Mouse (Mus musculus) embryonic facial prominence, embryonic 11.5 days (tissue): ENCODE measurements around the gene Hivep3. TPM values are rescaled to one million over a fixed set of nuclear protein-coding genes. Genes with fewer than 3 reads are reported as not detected.

ENCODE experiments used
- ATAC-seq: fragments of 200-750 bp; cut with Nextera tagmentation; replicated peaks from 2 replicates; pipeline ENCODE4 v1.8.0; 2017; ENCODE audit warnings: low read depth; ENCODE audit not compliant: insufficient number of reproducible peaks, low FRiP score, low TSS enrichment
- DNase-seq: peaks from one replicate; pipeline ENCODE4 v3.0.0-alpha.2; 2015; ENCODE audit warnings: low spot score
- H3K27ac ChIP-seq: fragments of 300-500 bp; sonication (generic); replicated peaks from 2 replicates; pipeline ENCODE4 v1.5.1; 2014; ENCODE audit warnings: mild to moderate bottlenecking, low read depth, low read length, control low read depth
- H3K27me3 ChIP-seq: fragments of 300-500 bp; sonication (generic); 2 replicates; pipeline ENCODE4 v1.6.1; 2014; ENCODE audit warnings: mild to moderate bottlenecking, low read length, moderate library complexity, mixed read lengths; ENCODE audit not compliant: control insufficient read depth, insufficient read depth
- H3K36me3 ChIP-seq: fragments of 300-500 bp; sonication (generic); replicated peaks from 2 replicates; pipeline ENCODE4 v1.6.1; 2014; ENCODE audit warnings: low read depth, mild to moderate bottlenecking, low read length, moderate library complexity, mixed read lengths; ENCODE audit not compliant: control insufficient read depth, insufficient read depth
- H3K4me1 ChIP-seq: fragments of 300-500 bp; sonication (generic); 2 replicates; pipeline ENCODE4 v1.6.1; 2014; ENCODE audit warnings: low read length, mixed read lengths; ENCODE audit not compliant: control insufficient read depth, insufficient read depth
- H3K4me2 ChIP-seq: fragments of 300-500 bp; sonication (generic); 2 replicates; pipeline ENCODE4 v1.6.1; 2014; ENCODE audit warnings: low read depth, mild to moderate bottlenecking, control low read depth, low read length, moderate library complexity
- H3K4me3 ChIP-seq: fragments of 300-500 bp; sonication (generic); 2 replicates; pipeline ENCODE4 v1.5.1; 2014; ENCODE audit warnings: low read depth, low read length, control low read depth
- H3K9ac ChIP-seq: fragments of 300-500 bp; sonication (generic); replicated peaks from 2 replicates; pipeline ENCODE4 v1.6.1; 2014; ENCODE audit warnings: mild to moderate bottlenecking, control low read depth, low read length
- H3K9me3 ChIP-seq: fragments of 300-500 bp; sonication (generic); replicated peaks from 2 replicates; pipeline ENCODE4 v1.6.1; 2016; ENCODE audit warnings: mild to moderate bottlenecking, low read length, inconsistent platforms, mixed read lengths; ENCODE audit not compliant: control insufficient read depth
- WGBS: fragments of 180-500 bp; shearing (Covaris S2); extraction: QIAGEN DNeasy Blood & Tissue Kit; methylation state at CpG from one replicate; pipeline ENCODE4 v1.1.7; 2014; 5-methylcytosine and 5-hydroxymethylcytosine counted together
- polyA plus RNA-seq: library from polyadenylated mRNA; unstranded; fragments of >200 nt; fragmentation: Nextera tagmentation; extraction: Ambion mirVana; gene quantifications from 2 replicates; pipeline ENCODE4 v1.2.1, GENCODE M21; 2014

The Hivep3 gene
- polyA plus RNA-seq, 1 experiment from 2014 or later = 1.6 TPM

DNA sequence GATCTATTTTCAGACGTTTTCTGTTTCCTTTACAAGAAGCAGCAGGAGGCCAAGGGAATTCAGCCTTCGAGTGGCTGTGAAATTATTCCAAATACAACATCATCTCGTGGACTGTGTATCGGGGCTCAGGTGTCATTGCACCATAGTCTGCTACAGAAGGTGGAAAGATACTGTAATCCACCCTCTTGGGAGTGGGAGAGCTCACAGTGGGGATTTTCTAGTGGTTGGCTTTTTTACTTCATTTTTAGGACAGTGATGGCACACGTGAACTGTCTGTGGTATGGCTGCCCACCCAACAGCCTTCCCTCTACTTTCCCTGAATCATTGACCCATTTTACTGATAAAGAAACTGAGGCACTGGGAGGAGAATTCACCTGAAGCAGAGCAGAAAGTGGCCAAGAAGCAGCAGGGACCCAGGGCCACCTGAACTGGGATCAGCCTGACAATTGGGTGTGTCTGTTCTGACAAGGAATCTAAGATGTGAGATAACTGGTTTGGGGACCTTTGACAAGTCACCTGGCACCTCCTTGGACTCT, 233.6 kb downstream of the Hivep3 start:
- Histone ChIP-seq H3K4me1 (peaks cover 5% of the 10 kb centered on the region), H3K27ac (no peak overlapping the region), H3K36me3 (no peaks in the 10 kb centered on the region), H3K9me3 (no peaks in the 10 kb centered on the region), H3K27me3 (peaks cover 4% of the 10 kb centered on the region; the same call in 1 of the 2 replicates), H3K4me2 (no peak overlapping the region), H3K4me3 (no peak overlapping the region), H3K9ac (no peak overlapping the region)
- WGBS = 43% methylated on average over 5 of the region's 5 CpGs
- DNase-seq = no peak
- ATAC-seq = no peak

DNA sequence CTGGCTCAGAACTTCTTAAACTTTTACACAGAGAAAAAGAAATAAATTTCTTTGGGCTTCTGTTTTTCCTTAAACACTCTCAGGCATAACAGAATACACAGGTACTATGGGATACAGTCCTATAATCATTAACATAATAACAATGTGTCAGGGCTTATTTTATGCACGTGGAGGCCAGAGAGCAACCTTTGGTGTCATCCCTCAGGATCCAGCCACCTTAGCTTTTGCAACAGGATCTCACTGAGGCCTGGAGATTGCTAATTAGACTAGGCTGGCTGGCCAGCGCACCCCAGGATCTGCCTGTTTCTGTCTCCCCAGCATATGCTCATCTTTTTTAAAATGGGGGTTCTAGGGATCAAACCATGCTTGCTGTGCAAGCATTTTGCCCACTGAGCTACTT, 234.1 kb downstream of the Hivep3 start:
- Histone ChIP-seq H3K9ac (no peak overlapping the region), H3K36me3 (no peaks in the 10 kb centered on the region), H3K4me1 (peaks cover 5% of the 10 kb centered on the region), H3K27me3 (peaks cover 4% of the 10 kb centered on the region; the same call in 1 of the 2 replicates), H3K4me2 (no peak overlapping the region), H3K27ac (no peak overlapping the region), H3K4me3 (no peak overlapping the region), H3K9me3 (no peaks in the 10 kb centered on the region)
- DNase-seq (no peak), ATAC-seq (no peak)
- WGBS = 64% methylated on average over 2 of the region's 2 CpGs

DNA sequence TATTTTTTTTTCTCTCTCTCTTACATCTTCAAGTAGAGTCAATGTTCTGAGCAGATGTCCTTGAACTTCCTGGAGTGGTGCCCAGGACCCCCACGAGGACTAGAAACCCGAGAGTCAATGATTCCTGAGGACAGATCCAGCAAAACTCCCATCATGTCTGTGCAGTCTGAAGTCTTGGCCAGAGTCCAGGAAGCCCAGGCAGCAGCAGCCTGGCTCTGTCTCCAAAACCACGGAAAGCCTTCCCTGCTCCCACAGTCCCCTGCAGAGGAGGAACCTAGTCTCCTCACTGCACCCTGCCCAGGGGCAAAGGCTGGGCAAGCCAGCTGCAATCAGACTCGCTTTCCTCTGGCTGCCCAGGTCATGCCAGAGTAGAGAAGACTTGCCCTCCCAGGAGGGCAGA, 234.5 kb downstream of the Hivep3 start:
- DNase-seq (no peak), ATAC-seq (no peak)
- no peaks in the 10 kb centered on the region for H3K9me3 ChIP-seq
- H3K4me2 ChIP-seq = no peak overlapping the region
- WGBS = 34% methylated on average over 4 of the region's 4 CpGs
- H3K27ac ChIP-seq = no peak overlapping the region
- H3K36me3 ChIP-seq = no peaks in the 10 kb centered on the region
- H3K4me3 ChIP-seq = no peak overlapping the region
- peaks cover 4% of the 10 kb centered on the region; the same call in 1 of the 2 replicates for H3K27me3 ChIP-seq
- peaks cover 5% of the 10 kb centered on the region for H3K4me1 ChIP-seq
- no peak overlapping the region for H3K9ac ChIP-seq

DNA sequence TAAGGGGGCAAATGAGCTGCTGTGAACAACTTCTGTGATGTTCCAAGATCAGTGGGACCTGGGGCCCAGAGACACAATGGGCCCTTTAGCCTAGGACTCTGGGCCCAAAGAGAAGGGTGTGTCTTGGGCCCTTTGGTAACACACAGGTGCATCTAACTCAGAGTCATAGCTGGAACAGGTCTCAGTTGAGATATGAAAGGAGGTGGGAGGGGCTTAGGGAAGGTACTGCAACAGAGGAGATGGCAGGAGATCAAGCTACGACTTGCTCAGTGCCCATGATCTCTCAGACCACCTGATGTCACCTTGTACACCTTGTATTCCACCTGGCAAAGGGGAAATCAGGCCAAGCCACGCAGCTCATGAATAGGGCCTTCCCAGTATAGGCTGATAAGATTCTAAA, 235.3 kb downstream of the Hivep3 start:
- ATAC-seq (no peak), DNase-seq (no peak)
- Histone ChIP-seq H3K4me1 (peaks cover 5% of the 10 kb centered on the region), H3K27me3 (peaks cover 4% of the 10 kb centered on the region; the same call in 1 of the 2 replicates), H3K27ac (no peak overlapping the region), H3K4me3 (no peak overlapping the region), H3K36me3 (no peaks in the 10 kb centered on the region), H3K9me3 (no peaks in the 10 kb centered on the region), H3K9ac (no peak overlapping the region), H3K4me2 (no peak overlapping the region)
- WGBS = 71% methylated on average over 2 of the region's 2 CpGs

DNA sequence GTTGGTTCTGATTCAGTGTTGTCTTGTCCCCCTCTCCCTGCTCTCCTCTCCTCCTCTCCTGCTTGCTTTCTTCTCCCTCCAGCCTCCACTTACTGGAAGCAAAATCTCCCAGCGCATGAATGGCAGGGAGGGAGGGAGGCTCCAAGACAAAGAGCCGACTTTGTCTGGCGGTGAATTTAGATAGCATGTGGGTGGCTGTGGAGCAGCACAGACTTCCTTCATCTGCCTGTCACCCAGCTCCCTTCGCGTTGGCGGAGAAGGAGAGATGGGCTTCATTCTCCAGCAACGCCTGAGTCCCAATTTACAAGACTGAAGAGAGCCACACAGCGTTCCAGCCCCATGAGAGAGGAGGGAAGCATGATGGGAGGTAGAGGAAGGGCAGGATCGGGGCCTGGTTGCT, 236.6 kb downstream of the Hivep3 start:
- Histone ChIP-seq H3K4me1 (peaks cover 5% of the 10 kb centered on the region), H3K36me3 (no peaks in the 10 kb centered on the region), H3K4me2 (no peak overlapping the region), H3K27ac (no peak overlapping the region), H3K4me3 (no peak overlapping the region), H3K9ac (no peak overlapping the region), H3K9me3 (no peaks in the 10 kb centered on the region), H3K27me3 (peaks cover 4% of the 10 kb centered on the region; the same call in 1 of the 2 replicates)
- DNase-seq (no peak), ATAC-seq (no peak)
- 53% methylated on average over 9 of the region's 9 CpGs for WGBS

DNA sequence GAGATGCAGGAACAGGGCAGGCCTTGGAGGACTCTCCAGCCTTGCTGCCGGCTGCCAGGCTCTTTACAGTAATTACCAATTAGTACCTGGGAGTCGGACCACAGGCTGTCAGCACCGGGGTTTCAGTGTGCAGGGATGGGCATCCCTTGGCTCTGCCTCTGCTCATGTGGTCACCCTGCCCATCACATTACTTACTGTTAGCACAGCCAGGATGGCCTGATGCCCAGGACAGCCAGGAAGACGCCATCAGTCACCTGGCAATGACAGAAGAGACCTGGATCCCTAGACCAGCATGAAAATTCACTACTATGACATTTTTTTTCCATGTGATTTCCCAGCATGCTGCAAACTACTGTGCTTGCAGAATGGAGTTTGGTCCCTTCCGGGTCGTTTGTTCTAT, 238.8 kb downstream of the Hivep3 start:
- WGBS = 72% methylated on average over 6 of the region's 6 CpGs
- DNase-seq = no peak
- no peak overlapping the region for H3K4me3 ChIP-seq
- no peaks in the 10 kb centered on the region for H3K9me3 ChIP-seq
- H3K9ac ChIP-seq = no peak overlapping the region
- H3K4me2 ChIP-seq = no peak overlapping the region
- H3K27me3 ChIP-seq = peaks cover 4% of the 10 kb centered on the region; the same call in 1 of the 2 replicates
- no peak for ATAC-seq
- H3K27ac ChIP-seq = no peak overlapping the region
- peaks cover 2% of the 10 kb centered on the region; the same call in 1 of the 2 replicates for H3K4me1 ChIP-seq
- no peaks in the 10 kb centered on the region for H3K36me3 ChIP-seq

DNA sequence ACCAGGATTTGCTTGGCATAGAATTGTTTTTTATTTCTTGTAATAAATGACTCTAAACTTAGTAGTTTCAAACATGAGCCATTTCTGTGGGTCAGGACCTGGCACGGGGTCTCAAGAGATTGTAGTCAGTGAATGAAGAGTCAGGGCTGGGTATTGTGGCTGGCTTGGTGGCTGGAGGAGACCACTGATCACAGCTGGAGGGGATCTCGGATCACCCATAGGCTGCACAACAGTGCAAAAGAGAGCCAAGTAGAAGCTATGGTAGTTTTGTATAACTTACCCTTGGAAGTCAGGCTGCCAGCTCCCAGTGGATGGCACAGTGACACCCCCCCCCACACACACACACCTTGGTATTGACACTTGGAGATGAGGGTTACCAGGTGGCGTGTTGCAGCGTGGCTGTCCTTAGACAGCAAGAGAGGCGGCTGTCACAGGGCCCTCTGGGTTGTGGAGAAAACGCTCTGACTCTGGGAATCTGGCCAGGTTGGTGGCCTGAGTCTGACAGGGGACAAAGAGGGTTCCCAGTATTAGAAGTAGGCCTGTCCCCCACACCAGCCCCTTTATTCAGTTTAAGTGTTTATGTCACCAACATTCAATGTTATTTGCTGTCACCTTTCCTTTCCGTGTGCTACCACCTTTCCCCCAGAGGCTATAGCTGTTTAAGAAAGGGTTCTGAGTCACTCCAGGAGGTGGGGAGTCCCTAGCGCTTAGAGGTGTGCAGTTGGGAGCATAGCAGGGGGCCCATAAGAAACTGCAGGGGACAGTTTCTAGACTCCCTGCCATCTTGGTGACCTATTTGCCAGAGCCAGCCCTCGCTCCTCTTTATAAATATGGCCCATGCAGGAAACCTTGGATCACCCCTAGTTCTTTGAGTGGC, 240.4 kb downstream of the Hivep3 start:
- Histone ChIP-seq H3K4me3 (no peak overlapping the region), H3K27ac (no peak overlapping the region), H3K9ac (no peak overlapping the region), H3K4me2 (no peak overlapping the region), H3K36me3 (no peaks in the 10 kb centered on the region), H3K27me3 (peaks cover 4% of the 10 kb centered on the region; the same call in 1 of the 2 replicates), H3K4me1 (no peaks in the 10 kb centered on the region), H3K9me3 (no peaks in the 10 kb centered on the region)
- no peak for DNase-seq
- 76% methylated on average over 9 of the region's 9 CpGs for WGBS
- ATAC-seq = no peak

DNA sequence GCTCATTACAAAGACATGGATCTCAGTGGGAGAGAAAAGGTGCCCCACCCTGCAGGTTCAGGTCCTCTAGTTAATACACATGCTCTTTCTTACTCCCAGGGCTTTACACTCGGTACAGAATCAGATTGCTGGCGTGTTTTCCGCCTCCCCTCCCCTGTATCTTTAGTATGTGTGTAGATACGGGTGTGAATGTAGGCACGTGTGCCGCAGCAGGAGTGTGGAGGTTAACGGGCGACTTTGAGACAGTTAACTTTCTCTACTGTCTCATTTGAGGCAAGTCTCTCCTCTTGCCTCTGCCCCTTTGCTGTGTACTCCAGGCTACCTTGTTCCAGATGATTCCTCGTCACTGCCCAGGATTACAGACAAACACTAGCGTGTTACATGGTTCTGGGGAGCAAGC, 241.7 kb downstream of the Hivep3 start:
- Histone ChIP-seq H3K4me1 (no peaks in the 10 kb centered on the region), H3K9ac (no peak overlapping the region), H3K27ac (no peak overlapping the region), H3K4me2 (no peak overlapping the region), H3K27me3 (no peaks in the 10 kb centered on the region), H3K36me3 (no peaks in the 10 kb centered on the region), H3K9me3 (no peaks in the 10 kb centered on the region), H3K4me3 (no peak overlapping the region)
- 81% methylated on average over 10 of the region's 10 CpGs for WGBS
- DNase-seq (no peak), ATAC-seq (no peak)
